Mouse (Mus musculus): ENCODE measurements at regions not wholly inside any gene's neighbourhood (a gene's known extent, or its start where the extent isn't known, plus 50 kb on each side); places are given as distances from the start of the nearest gene placed in this dataset.

DNA sequence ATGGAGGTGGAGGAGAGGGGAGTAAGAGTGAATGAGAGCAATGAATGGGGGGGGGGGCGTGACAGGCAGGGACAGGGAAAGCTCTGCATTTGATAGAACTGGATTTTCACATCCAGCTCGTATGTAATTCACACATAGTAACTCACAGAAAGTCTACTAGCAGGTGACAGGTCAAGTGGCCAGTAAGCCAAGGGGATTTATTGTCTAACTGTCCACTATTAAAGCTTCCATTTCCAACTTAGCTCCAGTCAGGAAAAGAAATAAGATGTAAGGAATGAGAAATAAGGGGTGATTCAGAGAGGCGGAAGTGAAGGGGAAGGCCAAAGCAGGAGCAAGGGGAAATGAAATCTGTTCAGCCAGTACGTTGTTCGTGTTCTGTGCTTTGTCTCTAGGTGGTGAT, 83.4 kb downstream of the Prlhr start:
- TF ChIP-seq CTCF (IDR thresholded peaks at IDR 0.05; ENCODE audit: extremely low read depth, insufficient read depth, insufficient read length, insufficient replicate concordance) (no peak), POLR2A (IDR thresholded peaks at IDR 0.05; ENCODE audit: low read depth, low read length) (no peak)

Measured in spleen, adult 2 months (tissue).